Mouse (Mus musculus) hindbrain, embryonic 10.5 days (tissue): ENCODE data around the gene Ppie. TPM values are rescaled to one million over a fixed set of nuclear protein-coding genes. Genes with fewer than 3 reads are reported as not detected.
"Not testable (repeated sequence)": the region's sequence is repeated elsewhere in the genome, so short reads cannot be mapped to it uniquely, and the experiment has no call there.

ENCODE experiments used
- DNase-seq: peaks from one replicate; pipeline ENCODE4 v3.0.0-alpha.2; 2017; ENCODE audit warnings: low spot score
- H3K27ac ChIP-seq: fragments of 300-500 bp; sonication (generic); 2 replicates; pipeline ENCODE4 v1.5.1; 2016; ENCODE audit warnings: mild to moderate bottlenecking, moderate library complexity
- H3K27me3 ChIP-seq: fragments of 300-500 bp; sonication (generic); 2 replicates; pipeline ENCODE4 v1.6.1; 2016; ENCODE audit warnings: mild to moderate bottlenecking; ENCODE audit not compliant: poor library complexity, insufficient read depth, severe bottlenecking
- H3K36me3 ChIP-seq: fragments of 300-500 bp; sonication (generic); 2 replicates; pipeline ENCODE4 v1.6.1; 2016; ENCODE audit warnings: mild to moderate bottlenecking, moderate library complexity
- H3K4me1 ChIP-seq: fragments of 300-500 bp; sonication (generic); replicated peaks from 2 replicates; pipeline ENCODE4 v1.6.1; 2016; ENCODE audit warnings: mild to moderate bottlenecking
- H3K4me3 ChIP-seq: fragments of 300-500 bp; sonication (generic); 2 replicates; pipeline ENCODE4 v1.5.1; 2016; ENCODE audit warnings: mild to moderate bottlenecking, moderate library complexity
- H3K9me3 ChIP-seq: fragments of 300-500 bp; sonication (generic); 2 replicates; pipeline ENCODE4 v1.6.1; 2016; ENCODE audit warnings: mild to moderate bottlenecking, moderate library complexity
- WGBS: fragments of 180-500 bp; shearing (Covaris S2); methylation state at CpG from one replicate; pipeline ENCODE4 v1.1.7; 2016; 5-methylcytosine and 5-hydroxymethylcytosine counted together
- polyA plus RNA-seq: library from polyadenylated mRNA; unstranded; fragments of >200 nt; fragmentation: Nextera tagmentation; extraction: Ambion mirVana; gene quantifications from 2 replicates; pipeline ENCODE4 v1.2.1, GENCODE M21; 2016

The Ppie gene
- polyA plus RNA-seq, 1 experiment from 2014 or later: 114 TPM

GRCm38 (mm10) chr4:123108056-123108455 lies 31.7 kb downstream of the Ppie start:
- Histone ChIP-seq H3K4me1 (peaks cover 14% of the 10 kb centered on the region), H3K27me3 (peaks cover 47% of the 10 kb centered on the region), H3K27ac (no peak overlapping the region), H3K9me3 (no peaks in the 10 kb centered on the region), H3K36me3 (no peaks in the 10 kb centered on the region), H3K4me3 (no peak overlapping the region)
- 82% methylated on average over 5 of the region's 5 CpGs for WGBS
- DNase-seq: no peak

- Histone ChIP-seq H3K9me3 (no peaks in the 10 kb centered on the region), H3K4me3 (no peak overlapping the region), H3K27me3 (peaks cover 52% of the 10 kb centered on the region), H3K4me1 (peaks cover 11% of the 10 kb centered on the region), H3K27ac (no peak overlapping the region), H3K36me3 (no peaks in the 10 kb centered on the region)
- no peak for DNase-seq
- 94% methylated on average over 2 of the region's 2 CpGs for WGBS
These were observed 32.9 kb downstream of the Ppie start for GRCm38 (mm10) chr4:123106864-123107263.

- DNase-seq, H3K9me3 ChIP-seq, H3K4me3 ChIP-seq, H3K36me3 ChIP-seq, H3K27ac ChIP-seq: not testable (repeated sequence)
- H3K27me3 ChIP-seq: peaks cover 52% of the 10 kb centered on the region
- peaks cover 11% of the 10 kb centered on the region for H3K4me1 ChIP-seq
- 80% methylated on average over 7 of the region's 7 CpGs for WGBS
These were observed 33.8 kb downstream of the Ppie start for GRCm38 (mm10) chr4:123105929-123106328.

GRCm38 (mm10) chr4:123105451-123105790 lies 34.3 kb downstream of the Ppie start:
- H3K36me3 ChIP-seq: no peaks in the 10 kb centered on the region
- no peak overlapping the region for H3K27ac ChIP-seq
- DNase-seq: no peak
- H3K9me3 ChIP-seq: no peaks in the 10 kb centered on the region
- H3K4me3 ChIP-seq: peak overlapping the region; percentile 48
- WGBS: 25% methylated on average over 24 of the region's 24 CpGs
- peaks cover 52% of the 10 kb centered on the region for H3K27me3 ChIP-seq
- peaks cover 11% of the 10 kb centered on the region for H3K4me1 ChIP-seq

GRCm38 (mm10) chr4:123104651-123105450 lies 34.9 kb downstream of the Ppie start, which contains the start of gene Bmp8b:
Gene Bmp8b (plus strand): TSS chr4:123105165.
- H3K27ac ChIP-seq: no peak within 1 kb of the TSS
- no peaks in the 10 kb centered on the region for H3K9me3 ChIP-seq
- peaks cover 52% of the 10 kb centered on the region for H3K27me3 ChIP-seq
- H3K4me3 ChIP-seq: peak within 1 kb of the TSS; percentile 48
- no peaks in the 10 kb centered on the region for H3K36me3 ChIP-seq
- peaks cover 11% of the 10 kb centered on the region for H3K4me1 ChIP-seq
- 6% methylated on average over 75 of the region's 75 CpGs for WGBS
- peak; percentile 25 for DNase-seq

- Histone ChIP-seq H3K4me1 (0 out of 2 replicates have a peak, but pooled peaks cover 6% of the 10 kb centered on the region), H3K36me3 (no peaks in the 10 kb centered on the region), H3K27ac (no peak overlapping the region), H3K9me3 (no peaks in the 10 kb centered on the region), H3K27me3 (no peaks in the 10 kb centered on the region), H3K4me3 (no peak overlapping the region)
- no peak for DNase-seq
- WGBS: 60% methylated on average over 9 of the region's 9 CpGs
These were observed 45.9 kb downstream of the Ppie start for GRCm38 (mm10) chr4:123093869-123094268.

- H3K27me3 ChIP-seq: no peaks in the 10 kb centered on the region
- no peak for DNase-seq
- no peaks in the 10 kb centered on the region for H3K9me3 ChIP-seq
- H3K36me3 ChIP-seq: no peaks in the 10 kb centered on the region
- H3K27ac ChIP-seq: no peak overlapping the region
- WGBS: 57% methylated on average over 17 of the region's 17 CpGs
- 0 out of 2 replicates have a peak, but pooled peaks cover 6% of the 10 kb centered on the region for H3K4me1 ChIP-seq
- H3K4me3 ChIP-seq: no peak overlapping the region
These were observed 46.5 kb downstream of the Ppie start for GRCm38 (mm10) chr4:123093064-123093776.

GRCm38 (mm10) chr4:123092621-123093020 lies 47.1 kb downstream of the Ppie start:
- no peak for DNase-seq
- Histone ChIP-seq H3K27ac (no peak overlapping the region), H3K4me1 (0 out of 2 replicates have a peak, but pooled peaks cover 6% of the 10 kb centered on the region), H3K9me3 (no peaks in the 10 kb centered on the region), H3K4me3 (no peak overlapping the region), H3K27me3 (no peaks in the 10 kb centered on the region), H3K36me3 (no peaks in the 10 kb centered on the region)
- WGBS: 77% methylated on average over 5 of the region's 5 CpGs

- 93% methylated on average over 4 of the region's 4 CpGs for WGBS
- H3K27ac ChIP-seq: no peak overlapping the region
These were observed 53.4 kb downstream of the Ppie start for GRCm38 (mm10) chr4:123086381-123086780.

GRCm38 (mm10) chr4:123085290-123085689 lies 54.5 kb downstream of the Ppie start:
- no peaks in the 10 kb centered on the region for H3K9me3 ChIP-seq
- WGBS: 76% methylated on average over 2 of the region's 2 CpGs
- no peak overlapping the region for H3K4me3 ChIP-seq
- no peak for DNase-seq
- no peaks in the 10 kb centered on the region for H3K36me3 ChIP-seq
- 0 out of 2 replicates have a peak, but pooled peaks cover 10% of the 10 kb centered on the region for H3K27me3 ChIP-seq
- peaks cover 20% of the 10 kb centered on the region for H3K4me1 ChIP-seq
- H3K27ac ChIP-seq: no peak overlapping the region

More at GRCm38 (mm10) chr4:123086381-123086780, 53.4 kb downstream of the Ppie start:
- Histone ChIP-seq H3K4me1 (peaks cover 13% of the 10 kb centered on the region), H3K36me3 (no peaks in the 10 kb centered on the region), H3K4me3 (no peak overlapping the region), H3K27me3 (0 out of 2 replicates have a peak, but pooled peaks cover 3% of the 10 kb centered on the region), H3K9me3 (no peaks in the 10 kb centered on the region)
- DNase-seq: no peak

- no peaks in the 10 kb centered on the region for H3K9me3 ChIP-seq
- H3K4me3 ChIP-seq: no peak overlapping the region
- no peak overlapping the region for H3K27ac ChIP-seq
- H3K36me3 ChIP-seq: no peaks in the 10 kb centered on the region
- WGBS: 69% methylated on average over 13 of the region's 13 CpGs
- DNase-seq: no peak
- peaks cover 20% of the 10 kb centered on the region for H3K4me1 ChIP-seq
- H3K27me3 ChIP-seq: 0 out of 2 replicates have a peak, but pooled peaks cover 10% of the 10 kb centered on the region
These were observed 56.3 kb downstream of the Ppie start for GRCm38 (mm10) chr4:123083323-123083902.

GRCm38 (mm10) chr4:123082283-123083163 lies 57.2 kb downstream of the Ppie start:
- 0 out of 2 replicates have a peak, but pooled peaks cover 10% of the 10 kb centered on the region for H3K27me3 ChIP-seq
- no peak overlapping the region for H3K4me3 ChIP-seq
- H3K36me3 ChIP-seq: no peaks in the 10 kb centered on the region
- peaks cover 20% of the 10 kb centered on the region for H3K4me1 ChIP-seq
- H3K9me3 ChIP-seq: no peaks in the 10 kb centered on the region
- 70% methylated on average over 20 of the region's 20 CpGs for WGBS
- DNase-seq: peak; percentile 62
- peak overlapping the region; percentile 19; the same call in 1 of the 2 replicates for H3K27ac ChIP-seq
